25 mouse cellular contexts compared by ENCODE assay signal in genomic region chr9:105788203-105788602, GRCm38 (mm10). TPM values are rescaled to one million over a fixed set of nuclear protein-coding genes. Genes with fewer than 3 reads are reported as not detected.
"Had no signal": no experiment of that assay in that cellular context is flagged by ENCODE, and none has a peak within 500 bp of the region (broad histone marks: within the 10 kb centered on the region; RNA-seq: fewer than 3 reads in every experiment).

No protein-coding gene starts in this region.

- H3K27me3 ChIP-seq: hindbrain, embryonic 12.5 days; kidney, embryonic 15.5 days; limb, embryonic 13.5 days; limb, embryonic 15.5 days; liver, embryonic 12.5 days had no signal

- ATAC-seq: hindbrain, embryonic 16.5 days; inflammation-experienced regulatory T-cells, adult 6 months; liver, embryonic 12.5 days had no signal

- H3K9ac ChIP-seq: hindbrain, embryonic 12.5 days; hindbrain, embryonic 14.5 days; kidney, embryonic 15.5 days; limb, embryonic 13.5 days; limb, embryonic 15.5 days; liver, embryonic 12.5 days; liver, embryonic 14.5 days had no signal

- H3K27ac ChIP-seq: gastrocnemius, adult 2 months; heart, adult 2 months; heart, embryonic 10.5 days; hindbrain, embryonic 10.5 days; hindbrain, embryonic 12.5 days; hindbrain, embryonic 14.5 days; kidney, embryonic 15.5 days; kidney, postnatal 0 days; limb, embryonic 13.5 days; limb, embryonic 15.5 days; liver, embryonic 12.5 days; liver, embryonic 14.5 days had no signal

- H3K4me2 ChIP-seq: hindbrain, embryonic 12.5 days; hindbrain, embryonic 14.5 days; kidney, embryonic 15.5 days; limb, embryonic 13.5 days; limb, embryonic 15.5 days; liver, embryonic 12.5 days had no signal

- DNase-seq: gastrocnemius, adult 2 months; gastrocnemius, postnatal 10 days; gastrocnemius, postnatal 25 days; heart, adult 2 months; kidney, adult 11 months; kidney, adult 2 months; kidney, adult 9 months; kidney, postnatal 14 days; kidney, postnatal 36 days; layer of hippocampus, adult 9-11 months; layer of hippocampus, postnatal 36 days; left cerebral cortex, postnatal 4 days had no signal

- H3K4me3 ChIP-seq: gastrocnemius, adult 2 months; heart, adult 2 months; heart, embryonic 10.5 days; hindbrain, embryonic 10.5 days; hindbrain, embryonic 12.5 days; kidney, embryonic 15.5 days; limb, embryonic 13.5 days; limb, embryonic 15.5 days; liver, embryonic 12.5 days had no signal

- H3K9me3 ChIP-seq: heart, embryonic 10.5 days; hindbrain, embryonic 10.5 days; hindbrain, embryonic 12.5 days; kidney, embryonic 15.5 days; limb, embryonic 13.5 days; limb, embryonic 15.5 days; liver, embryonic 12.5 days had no signal

- H3K36me3 ChIP-seq: heart, embryonic 10.5 days; hindbrain, embryonic 10.5 days; hindbrain, embryonic 12.5 days; kidney, embryonic 15.5 days; limb, embryonic 13.5 days; limb, embryonic 15.5 days; liver, embryonic 12.5 days had no signal

- H3K4me1 ChIP-seq: hindbrain, embryonic 10.5 days; hindbrain, embryonic 12.5 days; limb, embryonic 13.5 days; limb, embryonic 15.5 days; liver, embryonic 12.5 days had no signal

RNA-seq across cellular contexts. Expression of gene Col6a6, which starts 39.8 kb away (rescaled TPM):
- total RNA-seq: granulocyte monocyte progenitor cell, adult 5-6 weeks had no signal
